25 mouse cellular contexts compared by ENCODE assay signal in genomic region chr2:153005981-153006380, GRCm38 (mm10). TPM values are rescaled to one million over a fixed set of nuclear protein-coding genes. Genes with fewer than 3 reads are reported as not detected.
DNase-seq lines count a peak whose midpoint lies in the region; ATAC-seq and TF ChIP-seq lines count a peak whose summit lies in the region.
"Had no signal": no experiment of that assay in that cellular context is flagged by ENCODE, and none has a peak within 500 bp of the region (broad histone marks: within the 10 kb centered on the region; RNA-seq: fewer than 3 reads in every experiment).

No protein-coding gene starts in this region.

- DNase-seq in midbrain, embryonic 11.5 days (ENCODE audit: low spot score, missing footprints), result peak; percentile 14
- peak; percentile 28 for DNase-seq in adrenal gland, adult 8-10 months
- peak; percentile 47 for DNase-seq in adrenal gland, postnatal 14 days
- DNase-seq in adrenal gland, postnatal 36 days, result peak; percentile 33 to 59
- DNase-seq in heart, adult 2 months, result no peak
- no peak for DNase-seq in forebrain, embryonic 11.5 days (ENCODE audit: low spot score)
- no peak for DNase-seq in right cerebral cortex, postnatal 25 days
- DNase-seq: cerebellum, adult 11 months; cerebellum, adult 18-20 months; cerebellum, adult 8-10 months; cerebellum, adult 9-11 months; cerebellum, postnatal 14 days; cerebellum, postnatal 36 days; embryo, embryonic 11 days; forebrain, postnatal 0 days had no signal

- no peaks in the 10 kb centered on the region for H3K79me2 ChIP-seq in heart, adult 2 months (replicated peaks; ENCODE audit: control insufficient read depth, insufficient read depth, low read length)

- TF ChIP-seq EP300 in heart, adult 2 months (IDR thresholded peaks at IDR 0.05; ENCODE audit: insufficient read depth, low read depth, low read length), result no peak

- no peak for TF ChIP-seq CTCF in heart, adult 2 months (IDR thresholded peaks at IDR 0.05)

- intact Hi-C loops in heart, adult 2 months (cut with DNase I), result no loop called here

- no peaks in the 10 kb centered on the region for H3K36me3 ChIP-seq in midbrain, embryonic 11.5 days (ENCODE audit: control insufficient read depth, insufficient read depth, low read length)
- H3K36me3 ChIP-seq in midbrain, embryonic 16.5 days (ENCODE audit: control insufficient read depth, insufficient read depth, low read length), result peaks cover 17% of the 10 kb centered on the region
- H3K36me3 ChIP-seq in heart, adult 2 months (ENCODE audit: control insufficient read depth, insufficient read depth, low read length), result no peaks in the 10 kb centered on the region
- H3K36me3 ChIP-seq in forebrain, embryonic 11.5 days (ENCODE audit: control insufficient read depth, insufficient read depth, low read length), result peaks cover 2% of the 10 kb centered on the region; the same call in 1 of the 2 replicates

- H3K27me3 ChIP-seq in midbrain, embryonic 11.5 days (ENCODE audit: control insufficient read depth, insufficient read depth, low read length), result no peaks in the 10 kb centered on the region
- H3K27me3 ChIP-seq in midbrain, embryonic 16.5 days (ENCODE audit: control insufficient read depth, insufficient read depth, low read depth, low read length), result no peaks in the 10 kb centered on the region
- H3K27me3 ChIP-seq in heart, adult 2 months (ENCODE audit: control insufficient read depth, insufficient read depth, low read length), result no peaks in the 10 kb centered on the region
- no peaks in the 10 kb centered on the region for H3K27me3 ChIP-seq in forebrain, embryonic 11.5 days (ENCODE audit: control insufficient read depth, insufficient read depth, low read length)
- H3K27me3 ChIP-seq: embryonic facial prominence, embryonic 13.5 days; embryonic facial prominence, embryonic 15.5 days; forebrain, embryonic 15.5 days had no signal

- H3K4me2 ChIP-seq in midbrain, embryonic 11.5 days, result no peak overlapping the region
- H3K4me2 ChIP-seq in midbrain, embryonic 16.5 days (ENCODE audit: low read length), result no peak overlapping the region
- H3K4me2 ChIP-seq in forebrain, embryonic 11.5 days (ENCODE audit: low read depth, low read length, severe bottlenecking), result no peak overlapping the region
- H3K4me2 ChIP-seq: embryonic facial prominence, embryonic 13.5 days; embryonic facial prominence, embryonic 15.5 days; forebrain, embryonic 13.5 days; forebrain, embryonic 15.5 days had no signal

- no peak for ATAC-seq in midbrain, embryonic 11.5 days (ENCODE audit: low FRiP score)
- no peak for ATAC-seq in midbrain, embryonic 16.5 days
- ATAC-seq in forebrain, embryonic 11.5 days (replicated peaks; ENCODE audit: low FRiP score), result no peak
- ATAC-seq: forebrain, embryonic 13.5 days; forebrain, embryonic 15.5 days; forebrain, postnatal 0 days had no signal

- H3K4me3 ChIP-seq in midbrain, embryonic 11.5 days (ENCODE audit: low read depth, low read length), result no peak overlapping the region
- no peak overlapping the region for H3K4me3 ChIP-seq in midbrain, embryonic 16.5 days (ENCODE audit: low read depth, low read length)
- no peak overlapping the region for H3K4me3 ChIP-seq in heart, adult 2 months
- no peak overlapping the region for H3K4me3 ChIP-seq in forebrain, embryonic 11.5 days (ENCODE audit: low read depth, low read length)
- H3K4me3 ChIP-seq: embryonic facial prominence, embryonic 13.5 days; embryonic facial prominence, embryonic 15.5 days; erythroblast, embryonic 14.5 days; forebrain, embryonic 10.5 days; forebrain, embryonic 13.5 days; forebrain, embryonic 15.5 days had no signal

- no peak for TF ChIP-seq POLR2A in heart, adult 2 months (IDR thresholded peaks at IDR 0.05; ENCODE audit: insufficient read depth, low read depth, low read length)

- no peaks in the 10 kb centered on the region for H3K9me3 ChIP-seq in midbrain, embryonic 11.5 days (ENCODE audit: control insufficient read depth, low read length)
- no peaks in the 10 kb centered on the region for H3K9me3 ChIP-seq in midbrain, embryonic 16.5 days (replicated peaks; ENCODE audit: control insufficient read depth, low read length, poor library complexity, severe bottlenecking)
- H3K9me3 ChIP-seq in forebrain, embryonic 11.5 days (ENCODE audit: control insufficient read depth, low read length), result no peaks in the 10 kb centered on the region
- H3K9me3 ChIP-seq: embryonic facial prominence, embryonic 13.5 days; embryonic facial prominence, embryonic 15.5 days; forebrain, embryonic 10.5 days; forebrain, embryonic 13.5 days; forebrain, embryonic 15.5 days had no signal

- no peak overlapping the region for H3K27ac ChIP-seq in midbrain, embryonic 11.5 days (ENCODE audit: low read depth, low read length)
- H3K27ac ChIP-seq in midbrain, embryonic 16.5 days (ENCODE audit: low read length), result no peak overlapping the region
- H3K27ac ChIP-seq in heart, adult 2 months, result no peak overlapping the region
- H3K27ac ChIP-seq in forebrain, embryonic 11.5 days (ENCODE audit: low read depth, low read length), result no peak overlapping the region
- H3K27ac ChIP-seq: embryonic facial prominence, embryonic 13.5 days; embryonic facial prominence, embryonic 15.5 days; forebrain, embryonic 10.5 days; forebrain, embryonic 13.5 days; forebrain, embryonic 15.5 days had no signal

- 86% methylated on average over 3 of the region's 3 CpGs for WGBS in midbrain, embryonic 11.5 days
- 93% methylated on average over 3 of the region's 3 CpGs for WGBS in midbrain, embryonic 16.5 days
- WGBS in heart, adult 2 months, result 91% methylated on average over 3 of the region's 3 CpGs
- WGBS in forebrain, embryonic 11.5 days, result 89% methylated on average over 3 of the region's 3 CpGs

- H3K4me1 ChIP-seq in midbrain, embryonic 11.5 days (ENCODE audit: control insufficient read depth, insufficient read depth, low read length), result peaks cover 6% of the 10 kb centered on the region
- no peaks in the 10 kb centered on the region for H3K4me1 ChIP-seq in midbrain, embryonic 16.5 days (ENCODE audit: control insufficient read depth, insufficient read depth, low read length)
- H3K4me1 ChIP-seq in heart, adult 2 months (ENCODE audit: control insufficient read depth, insufficient read depth, low read length), result no peaks in the 10 kb centered on the region
- peaks cover 3% of the 10 kb centered on the region; the same call in 1 of the 2 replicates for H3K4me1 ChIP-seq in forebrain, embryonic 11.5 days (replicated peaks; ENCODE audit: control insufficient read depth, insufficient read depth, low read length)
- H3K4me1 ChIP-seq: embryonic facial prominence, embryonic 13.5 days; embryonic facial prominence, embryonic 15.5 days had no signal

- no peak overlapping the region for H3K9ac ChIP-seq in midbrain, embryonic 11.5 days (ENCODE audit: low read length)
- H3K9ac ChIP-seq in midbrain, embryonic 16.5 days (ENCODE audit: low read depth, low read length), result no peak overlapping the region
- no peak overlapping the region for H3K9ac ChIP-seq in heart, adult 2 months (ENCODE audit: low read depth, low read length)
- H3K9ac ChIP-seq in forebrain, embryonic 11.5 days (ENCODE audit: low read length), result no peak overlapping the region
- H3K9ac ChIP-seq: embryonic facial prominence, embryonic 13.5 days; embryonic facial prominence, embryonic 15.5 days; forebrain, embryonic 13.5 days; forebrain, embryonic 15.5 days; forebrain, postnatal 0 days had no signal

RNA-seq across cellular contexts. Expression of gene Pdrg1, which starts 9.2 kb away (rescaled TPM):
- 83.9 and 88.7 TPM in 2 replicates for polyA plus RNA-seq in midbrain, embryonic 11.5 days (2014; fragmentation: Nextera tagmentation; extraction: Ambion mirVana)
- polyA plus RNA-seq in midbrain, embryonic 16.5 days (2015; fragmentation: Nextera tagmentation; extraction: Ambion mirVana), result 236 and 259 TPM in 2 replicates
- total RNA-seq in adrenal gland, adult 8-10 months (2022), result 100 to 1,000 TPM; 207 to 252 (median 221) TPM
- total RNA-seq in adrenal gland, postnatal 14 days (2021), result 112 and 124 TPM in 2 replicates
- total RNA-seq in adrenal gland, postnatal 36 days (2021), result 100 to 1,000 TPM; 175 to 226 TPM
- 100 to 1,000 TPM; 117 to 127 TPM for total RNA-seq in heart, adult 2 months (2021)
- polyA plus RNA-seq in heart, adult 2 months (2012; rRNA removed), result 125 and 186 TPM in 2 replicates
- polyA plus RNA-seq in forebrain, embryonic 11.5 days (2014; fragmentation: Nextera tagmentation; extraction: Ambion mirVana), result 64.9 and 77.5 TPM in 2 replicates

RNA-seq across cellular contexts. Expression of gene Xkr7, which starts 25.7 kb away (rescaled TPM):
- polyA plus RNA-seq in midbrain, embryonic 11.5 days (2014; fragmentation: Nextera tagmentation; extraction: Ambion mirVana), result 0.40 and 0.52 TPM in 2 replicates
- 1.6 and 1.9 TPM in 2 replicates for polyA plus RNA-seq in midbrain, embryonic 16.5 days (2015; fragmentation: Nextera tagmentation; extraction: Ambion mirVana)
- total RNA-seq in adrenal gland, adult 8-10 months (2022), result 1 to 10 TPM; 1.2 to 2.3 (median 1.7) TPM
- 0.93 and 1.3 TPM in 2 replicates for total RNA-seq in adrenal gland, postnatal 14 days (2021)
- 1 to 10 TPM in 1 of 2 experiments, under 1 TPM in 1; 0.56 to 1.5 TPM for total RNA-seq in adrenal gland, postnatal 36 days (2021)
- total RNA-seq in heart, adult 2 months (2021), result not detected
- 0.08 TPM in 1 of 2 replicates, not detected in the other for polyA plus RNA-seq in heart, adult 2 months (2012; rRNA removed)
- polyA plus RNA-seq in forebrain, embryonic 11.5 days (2014; fragmentation: Nextera tagmentation; extraction: Ambion mirVana), result 0.09 and 0.24 TPM in 2 replicates
- total RNA-seq: common myeloid progenitor, adult 5-6 weeks; MEL had no signal
- polyA plus RNA-seq: C2C12; embryonic facial prominence, embryonic 13.5 days; embryonic facial prominence, embryonic 15.5 days; erythroblast, embryonic 14.5 days had no signal

RNA-seq across cellular contexts. Expression of gene Ttll9, which starts 43.7 kb away (rescaled TPM):
- 1.1 and 2.0 TPM in 2 replicates for polyA plus RNA-seq in midbrain, embryonic 11.5 days (2014; fragmentation: Nextera tagmentation; extraction: Ambion mirVana)
- polyA plus RNA-seq in midbrain, embryonic 16.5 days (2015; fragmentation: Nextera tagmentation; extraction: Ambion mirVana), result 6.8 and 9.2 TPM in 2 replicates
- total RNA-seq in adrenal gland, adult 8-10 months (2022), result under 1 TPM; 0.42 to 0.83 (median 0.46) TPM
- 0.48 and 1.1 TPM in 2 replicates for total RNA-seq in adrenal gland, postnatal 14 days (2021)
- under 1 TPM; 0.30 to 0.50 TPM for total RNA-seq in adrenal gland, postnatal 36 days (2021)
- total RNA-seq in heart, adult 2 months (2021), result not detected
- 0.61 TPM in 1 of 2 replicates, not detected in the other for polyA plus RNA-seq in heart, adult 2 months (2012; rRNA removed)
- polyA plus RNA-seq in forebrain, embryonic 11.5 days (2014; fragmentation: Nextera tagmentation; extraction: Ambion mirVana), result 1.5 and 1.6 TPM in 2 replicates
- polyA plus RNA-seq: erythroblast, embryonic 14.5 days had no signal

RNA-seq across cellular contexts. Expression of gene Dusp15, which starts 54.5 kb away (rescaled TPM):
- 0.46 and 0.89 TPM in 2 replicates for polyA plus RNA-seq in midbrain, embryonic 11.5 days (2014; fragmentation: Nextera tagmentation; extraction: Ambion mirVana)
- polyA plus RNA-seq in midbrain, embryonic 16.5 days (2015; fragmentation: Nextera tagmentation; extraction: Ambion mirVana), result 10.6 and 13.7 TPM in 2 replicates
- 1 to 10 TPM; 4.4 to 10.0 (median 5.6) TPM for total RNA-seq in adrenal gland, adult 8-10 months (2022)
- 2.8 and 4.4 TPM in 2 replicates for total RNA-seq in adrenal gland, postnatal 14 days (2021)
- 1 to 10 TPM in 1 of 2 experiments, under 1 TPM in 1; 0.99 to 2.1 TPM for total RNA-seq in adrenal gland, postnatal 36 days (2021)
- total RNA-seq in heart, adult 2 months (2021), result not detected
- 0.25 and 0.26 TPM in 2 replicates for polyA plus RNA-seq in heart, adult 2 months (2012; rRNA removed)
- polyA plus RNA-seq in forebrain, embryonic 11.5 days (2014; fragmentation: Nextera tagmentation; extraction: Ambion mirVana), result 0.80 and 0.99 TPM in 2 replicates
- total RNA-seq: common myeloid progenitor, adult 5-6 weeks; MEL had no signal
- polyA plus RNA-seq: erythroblast, embryonic 14.5 days had no signal

RNA-seq across cellular contexts. Expression of gene Ccm2l, which starts 59.8 kb away (rescaled TPM):
- 1.2 and 2.1 TPM in 2 replicates for polyA plus RNA-seq in midbrain, embryonic 11.5 days (2014; fragmentation: Nextera tagmentation; extraction: Ambion mirVana)
- 1.0 and 1.2 TPM in 2 replicates for polyA plus RNA-seq in midbrain, embryonic 16.5 days (2015; fragmentation: Nextera tagmentation; extraction: Ambion mirVana)
- total RNA-seq in adrenal gland, adult 8-10 months (2022), result 10 to 100 TPM in 3 of 4 experiments, 1 to 10 TPM in 1; 9.0 to 19.5 (median 14.7) TPM
- 15.3 and 21.3 TPM in 2 replicates for total RNA-seq in adrenal gland, postnatal 14 days (2021)
- total RNA-seq in adrenal gland, postnatal 36 days (2021), result 10 to 100 TPM; 10.2 to 11.0 TPM
- 10 to 100 TPM; 13.3 to 15.9 TPM for total RNA-seq in heart, adult 2 months (2021)
- 43.4 and 44.3 TPM in 2 replicates for polyA plus RNA-seq in heart, adult 2 months (2012; rRNA removed)
- polyA plus RNA-seq in forebrain, embryonic 11.5 days (2014; fragmentation: Nextera tagmentation; extraction: Ambion mirVana), result 0.99 and 1.3 TPM in 2 replicates
- total RNA-seq: common myeloid progenitor, adult 5-6 weeks; MEL had no signal
- polyA plus RNA-seq: C2C12; erythroblast, embryonic 14.5 days had no signal

Comparison
In these comparisons a context has a peak if more than half of its experiments do, and no peak if none do; other contexts are left out.
1. DNase-seq: peak in midbrain, embryonic 11.5 days (single experiment), adrenal gland, adult 8-10 months (single experiment), adrenal gland, postnatal 14 days (single experiment) and adrenal gland, postnatal 36 days (2 of 2); none in heart, adult 2 months (0 of 2), forebrain, embryonic 11.5 days (single experiment) and right cerebral cortex, postnatal 25 days (single experiment).